In the genomic region with DNA sequence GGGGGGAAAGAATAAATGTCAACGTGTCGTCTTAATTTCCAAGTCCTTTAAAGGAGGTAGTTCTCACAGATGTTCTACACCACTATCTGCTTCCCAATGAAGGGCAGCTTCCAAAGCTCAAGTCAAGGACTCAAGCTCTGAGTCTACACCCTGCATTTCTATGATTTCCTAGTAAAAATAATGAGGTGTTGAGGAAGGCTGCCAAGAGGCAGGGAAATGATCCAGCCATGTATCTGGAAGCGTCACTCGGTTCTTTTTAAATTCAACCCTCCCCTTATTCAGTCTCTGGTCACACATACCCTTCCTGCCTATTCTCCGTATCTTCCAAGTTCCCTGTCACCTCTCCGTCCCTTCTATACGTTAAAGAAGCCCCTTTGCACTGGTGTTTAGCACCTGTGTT, we compare ENCODE assay signal across 25 mouse cellular contexts.
"Had no signal": no experiment of that assay in that cellular context is flagged by ENCODE, and none has a peak within 500 bp of the region (broad histone marks: within the 10 kb centered on the region; RNA-seq: fewer than 3 reads in every experiment).

No protein-coding gene starts in this region.

- H3K4me3 ChIP-seq: heart, adult 2 months; heart, embryonic 13.5 days; heart, embryonic 15.5 days; hindbrain, embryonic 13.5 days; hindbrain, embryonic 15.5 days; kidney, embryonic 15.5 days; limb, embryonic 13.5 days had no signal

- DNase-seq: forebrain, postnatal 0 days; gastrocnemius, postnatal 14 days; gastrocnemius, postnatal 36 days; heart, adult 11 months; heart, adult 2 months; heart, postnatal 14 days; heart, postnatal 36 days; kidney, adult 11 months; kidney, adult 2 months; kidney, adult 9 months; kidney, postnatal 14 days; kidney, postnatal 36 days; layer of hippocampus, adult 9-11 months; layer of hippocampus, postnatal 36 days; left cerebral cortex, postnatal 4 days had no signal

- H3K27me3 ChIP-seq: heart, embryonic 13.5 days; heart, embryonic 15.5 days; hindbrain, embryonic 13.5 days; hindbrain, embryonic 15.5 days; kidney, embryonic 15.5 days; limb, embryonic 13.5 days had no signal

- H3K4me1 ChIP-seq: hindbrain, embryonic 13.5 days; hindbrain, embryonic 15.5 days; limb, embryonic 13.5 days had no signal

- H3K4me2 ChIP-seq: heart, embryonic 11.5 days; heart, embryonic 13.5 days; heart, embryonic 15.5 days; hindbrain, embryonic 13.5 days; hindbrain, embryonic 15.5 days; kidney, embryonic 15.5 days; limb, embryonic 13.5 days had no signal

- ATAC-seq: forebrain, postnatal 0 days; hindbrain, postnatal 0 days; intestine, embryonic 16.5 days had no signal

- H3K36me3 ChIP-seq: hindbrain, embryonic 13.5 days; hindbrain, embryonic 15.5 days; limb, embryonic 13.5 days had no signal

- H3K27ac ChIP-seq: heart, adult 2 months; heart, embryonic 13.5 days; heart, embryonic 15.5 days; hindbrain, embryonic 13.5 days; hindbrain, embryonic 15.5 days; hindbrain, postnatal 0 days; kidney, embryonic 15.5 days; kidney, postnatal 0 days; limb, embryonic 13.5 days had no signal

- H3K9me3 ChIP-seq: heart, embryonic 13.5 days; heart, embryonic 15.5 days; hindbrain, embryonic 13.5 days; hindbrain, embryonic 15.5 days; kidney, embryonic 15.5 days; limb, embryonic 13.5 days had no signal

- H3K9ac ChIP-seq: forebrain, postnatal 0 days; heart, embryonic 13.5 days; heart, embryonic 15.5 days; hindbrain, embryonic 13.5 days; hindbrain, embryonic 15.5 days; kidney, embryonic 15.5 days; limb, embryonic 13.5 days had no signal
